Mouse (Mus musculus) retina, embryonic 14.5 days (tissue): ENCODE measurements around the gene Phf1.

Experiments used
- DNase-seq: peaks from one replicate; pipeline ENCODE4 v3.0.0-alpha.2; 2015; ENCODE audit warnings: low spot score

Phf1 gene

DNA sequence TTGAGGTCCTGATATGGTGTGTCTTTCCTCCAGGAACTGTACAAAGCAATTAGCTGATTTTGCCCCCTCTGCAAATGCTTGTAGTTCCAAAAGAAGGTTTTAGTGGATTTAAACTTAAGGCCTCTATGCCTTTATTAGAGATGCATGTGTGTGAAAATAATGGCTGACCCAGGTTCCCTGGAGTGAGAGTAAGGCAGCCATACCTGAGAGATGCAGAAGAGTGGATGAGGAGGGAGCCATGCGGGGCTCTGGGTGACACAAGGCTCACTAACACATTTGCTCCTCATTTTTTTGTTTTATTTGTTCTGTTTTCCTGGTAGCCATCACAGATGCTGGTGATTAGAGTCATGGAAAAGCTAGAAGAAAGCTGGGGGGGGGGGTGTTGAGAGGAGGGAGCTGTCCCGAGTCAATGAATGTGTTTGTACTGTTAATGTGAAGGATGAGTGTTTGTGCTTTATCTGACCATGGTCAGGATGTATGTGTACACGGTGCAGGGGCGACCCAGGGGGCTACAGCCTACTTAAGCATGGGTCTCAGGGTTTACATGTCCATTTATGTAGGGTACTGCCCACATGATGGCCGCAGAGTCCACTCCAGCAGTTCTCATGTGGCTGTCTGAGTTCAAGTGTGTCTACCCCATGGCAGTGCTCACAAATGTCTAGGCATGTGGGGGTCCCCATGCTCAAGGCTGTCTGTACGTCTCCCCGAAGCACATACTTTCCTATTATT, 17.9 kb downstream of the Phf1 start:
- no peak for DNase-seq

DNA sequence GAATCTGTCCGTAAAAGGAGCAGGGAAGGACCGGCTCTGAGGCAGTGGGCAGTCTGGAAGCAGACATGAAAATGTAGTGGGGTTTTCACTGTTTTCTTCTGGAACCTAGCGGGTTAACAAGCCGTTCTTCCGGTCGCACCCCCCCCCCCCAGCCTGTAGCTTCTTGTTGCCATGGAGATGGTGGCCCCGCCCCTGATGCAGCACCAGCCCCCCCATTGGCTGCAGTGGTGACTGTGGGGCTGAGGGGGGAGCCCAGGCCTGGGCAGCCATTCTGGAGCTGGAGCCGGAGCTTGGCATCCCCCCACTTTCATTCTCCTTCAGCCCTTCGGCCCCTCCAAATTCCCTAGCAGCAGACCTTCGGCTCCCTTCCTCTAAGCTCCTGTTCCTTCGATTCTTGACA, 18.6 kb downstream of the Phf1 start:
- DNase-seq: peak; percentile 80

DNA sequence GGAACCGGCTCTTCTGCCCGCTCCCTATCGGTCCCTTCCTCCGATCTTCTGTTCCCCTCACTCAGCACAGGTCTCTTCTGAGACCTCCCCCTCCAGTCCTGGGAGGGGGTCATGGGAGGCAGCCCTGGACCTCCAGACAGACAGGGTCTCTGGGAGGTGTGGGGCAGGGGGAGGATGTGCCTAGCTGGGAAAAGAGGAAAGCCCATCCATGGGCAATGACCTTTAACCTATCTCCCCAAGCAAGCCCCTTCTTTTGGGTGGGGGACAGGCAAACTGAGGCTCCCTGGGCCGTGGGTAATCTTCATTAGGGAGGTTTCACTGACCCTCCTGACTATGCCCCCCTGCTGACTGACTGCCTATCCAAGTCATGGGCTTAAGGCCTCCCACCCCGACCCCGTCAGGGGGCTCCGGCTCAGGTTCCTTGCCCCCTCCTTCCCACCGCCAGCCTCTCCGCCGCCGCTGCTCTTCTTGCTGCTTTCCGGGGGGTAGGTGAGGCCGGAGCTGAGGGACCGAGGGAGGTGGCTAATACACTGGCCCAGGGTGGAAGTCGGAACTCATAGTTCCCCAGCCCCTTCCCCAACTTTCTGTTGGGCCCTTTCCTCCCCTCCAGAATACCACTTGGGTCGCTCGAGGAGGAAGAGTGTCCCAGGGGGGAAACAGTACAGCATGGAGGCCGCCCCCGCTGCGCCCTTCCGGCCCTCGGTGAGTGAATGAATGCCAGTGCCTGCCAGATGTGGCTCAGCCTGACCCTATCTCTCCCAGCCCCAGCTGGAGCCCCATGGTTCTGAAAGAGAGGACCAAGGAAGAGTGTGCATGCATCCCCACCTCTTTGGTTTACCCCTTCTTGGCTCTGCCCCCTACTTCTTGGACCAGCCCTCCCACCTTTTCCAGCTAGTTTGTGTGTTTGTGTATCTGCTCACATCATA, 19.4 kb downstream of the Phf1 start:
- no peak for DNase-seq

DNA sequence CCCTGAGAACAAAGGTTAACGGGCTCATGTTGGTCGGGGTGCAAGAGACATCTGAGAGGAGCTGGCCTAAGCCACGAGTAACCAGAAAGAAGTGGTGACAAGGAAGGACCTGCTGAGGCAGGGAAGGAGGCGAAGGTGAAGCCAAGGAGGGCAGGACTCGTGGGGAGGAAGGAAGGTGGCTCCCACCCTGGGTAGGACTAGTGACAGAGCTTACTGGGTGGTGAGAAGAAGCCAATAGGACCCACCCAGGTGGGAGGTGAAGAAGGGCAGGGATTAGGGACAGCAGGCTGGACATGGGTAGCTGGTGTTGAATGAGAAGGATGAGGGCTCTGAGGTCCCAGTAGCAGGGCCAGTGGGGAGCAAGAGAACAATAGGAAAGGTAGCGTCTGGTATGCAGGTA, 20.3 kb downstream of the Phf1 start:
- no peak for DNase-seq

DNA sequence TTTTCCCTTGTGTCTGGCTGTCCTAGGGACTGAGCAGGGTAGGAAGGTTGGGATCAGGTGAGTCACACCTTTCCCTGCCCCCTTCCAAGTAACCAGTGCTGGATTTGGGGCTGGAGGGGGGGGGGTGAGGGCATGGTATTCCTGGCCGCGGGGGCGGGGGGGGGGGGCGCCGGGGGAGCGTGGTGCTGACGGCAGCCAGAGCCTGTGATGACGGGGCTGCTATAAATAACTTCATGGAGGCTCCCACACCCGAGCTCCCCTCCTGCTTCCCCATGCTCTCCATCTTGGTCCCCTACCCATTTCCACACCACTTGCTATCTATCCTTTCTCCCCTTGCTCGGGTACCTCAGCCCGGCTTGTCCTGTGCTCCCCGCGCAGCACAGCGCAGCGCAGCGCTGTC, 20.9 kb downstream of the Phf1 start:
- no peak for DNase-seq

DNA sequence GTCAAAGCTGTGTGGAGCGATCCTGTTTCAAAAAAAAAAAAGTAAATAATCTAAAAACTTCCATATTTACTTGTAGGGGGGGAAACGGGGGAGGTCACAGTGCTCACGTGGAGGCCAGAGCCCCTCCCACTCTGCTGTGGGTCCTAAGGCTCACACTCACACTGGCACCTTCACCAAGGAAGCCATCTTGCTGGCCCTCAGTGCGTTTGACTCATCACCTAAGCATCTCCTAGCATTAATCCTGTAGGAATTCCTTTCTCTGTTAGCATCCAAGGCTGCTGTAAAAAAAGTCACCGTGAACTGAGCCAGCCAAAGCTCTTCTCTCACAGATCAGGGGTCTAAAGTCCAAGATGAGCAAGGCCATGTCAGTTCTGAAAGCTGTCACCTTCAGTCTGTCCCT, 23.5 kb downstream of the Phf1 start:
- DNase-seq: no peak

DNA sequence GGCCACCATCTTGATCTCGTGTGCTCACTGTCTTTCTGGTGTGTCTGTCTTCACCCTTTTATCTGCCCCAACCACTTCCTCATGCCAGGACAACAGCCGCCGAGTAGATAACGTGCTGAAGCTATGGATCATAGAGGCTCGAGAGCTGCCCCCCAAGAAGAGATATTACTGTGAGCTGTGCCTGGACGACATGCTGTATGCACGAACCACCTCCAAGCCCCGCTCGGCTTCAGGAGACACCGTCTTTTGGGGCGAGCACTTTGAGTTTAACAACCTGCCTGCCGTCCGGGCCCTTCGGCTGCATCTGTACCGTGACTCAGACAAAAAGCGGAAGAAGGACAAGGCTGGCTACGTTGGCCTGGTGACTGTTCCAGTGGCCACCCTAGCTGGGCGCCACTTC, 24.0 kb downstream of the Phf1 start:
- no peak for DNase-seq

DNA sequence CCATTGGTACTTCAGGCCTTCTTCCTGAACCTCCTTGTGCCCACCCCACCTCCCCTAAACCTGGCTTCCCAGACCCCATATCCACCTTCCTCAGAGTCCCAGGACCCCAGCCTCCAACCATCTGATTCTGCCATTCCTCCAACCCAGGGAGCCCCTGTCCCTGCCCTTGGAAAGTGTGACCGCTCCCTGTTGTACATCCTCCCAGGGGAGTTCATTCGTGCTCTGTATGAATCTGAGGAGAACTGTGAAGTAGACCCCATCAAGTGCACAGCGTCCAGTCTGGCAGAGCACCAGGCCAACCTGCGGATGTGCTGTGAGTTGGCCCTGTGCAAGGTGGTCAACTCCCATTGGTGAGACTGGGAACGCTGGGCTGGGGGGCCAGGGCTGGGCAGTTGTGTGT, 25.0 kb downstream of the Phf1 start:
- DNase-seq: no peak

DNA sequence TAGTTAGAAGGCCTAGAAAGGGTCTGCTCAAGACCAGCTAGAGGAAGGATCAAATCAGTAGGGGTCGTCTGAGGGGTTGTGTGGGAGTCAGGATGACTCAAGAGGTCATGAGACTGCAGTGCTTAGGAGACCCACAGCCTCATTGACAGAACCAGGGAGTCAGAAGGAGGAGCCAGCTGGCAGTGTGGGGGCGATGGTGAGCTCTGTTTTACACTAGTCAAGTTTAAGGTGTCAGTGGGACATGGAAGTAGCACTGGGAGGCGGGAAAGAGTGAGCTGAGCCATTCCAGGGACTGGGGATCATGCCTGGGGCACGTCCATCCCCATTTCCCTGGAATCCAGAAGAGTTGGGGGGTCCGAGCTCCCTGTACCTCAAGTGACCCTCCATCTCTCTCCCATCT, 26.0 kb downstream of the Phf1 start:
- DNase-seq: no peak

DNA sequence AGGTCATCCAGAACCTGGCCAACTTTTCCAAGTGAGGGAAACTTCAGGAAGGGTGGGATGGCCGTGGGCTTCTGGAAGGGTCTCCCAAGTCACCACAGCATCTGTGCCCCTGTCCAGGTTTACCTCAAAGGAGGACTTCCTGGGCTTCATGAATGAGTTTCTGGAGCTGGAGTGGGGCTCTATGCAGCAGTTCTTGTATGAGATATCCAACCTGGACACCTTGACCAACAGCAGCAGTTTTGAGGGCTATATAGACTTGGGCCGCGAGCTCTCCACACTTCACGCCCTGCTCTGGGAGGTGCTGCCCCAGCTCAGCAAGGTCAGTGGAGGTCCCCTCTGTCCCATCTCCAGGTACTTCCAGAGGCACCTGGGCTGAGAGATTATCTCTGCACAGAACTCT, 27.0 kb downstream of the Phf1 start:
- DNase-seq: no peak

DNA sequence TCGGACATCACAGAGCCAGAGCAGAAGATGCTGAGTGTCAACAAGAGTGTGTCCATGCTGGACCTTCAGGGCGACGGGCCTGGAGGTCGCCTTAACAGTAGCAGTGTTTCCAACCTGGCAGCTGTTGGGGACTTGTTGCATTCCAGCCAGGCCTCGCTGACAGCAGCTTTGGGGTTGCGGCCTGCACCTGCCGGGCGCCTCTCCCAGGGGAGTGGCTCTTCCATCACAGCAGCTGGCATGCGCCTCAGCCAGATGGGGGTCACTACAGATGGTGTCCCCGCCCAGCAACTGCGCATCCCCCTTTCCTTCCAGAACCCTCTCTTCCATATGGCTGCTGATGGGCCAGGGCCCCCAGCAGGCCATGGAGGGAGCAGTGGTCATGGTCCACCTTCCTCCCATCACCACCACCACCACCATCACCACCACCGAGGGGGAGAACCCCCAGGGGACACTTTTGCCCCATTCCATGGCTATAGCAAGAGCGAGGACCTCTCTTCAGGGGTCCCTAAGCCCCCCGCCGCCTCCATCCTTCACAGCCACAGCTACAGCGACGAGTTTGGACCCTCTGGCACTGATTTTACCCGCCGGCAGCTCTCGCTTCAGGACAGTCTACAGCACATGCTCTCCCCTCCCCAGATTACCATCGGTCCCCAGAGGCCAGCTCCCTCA, 28.9 kb downstream of the Phf1 start:
- no peak for DNase-seq

DNA sequence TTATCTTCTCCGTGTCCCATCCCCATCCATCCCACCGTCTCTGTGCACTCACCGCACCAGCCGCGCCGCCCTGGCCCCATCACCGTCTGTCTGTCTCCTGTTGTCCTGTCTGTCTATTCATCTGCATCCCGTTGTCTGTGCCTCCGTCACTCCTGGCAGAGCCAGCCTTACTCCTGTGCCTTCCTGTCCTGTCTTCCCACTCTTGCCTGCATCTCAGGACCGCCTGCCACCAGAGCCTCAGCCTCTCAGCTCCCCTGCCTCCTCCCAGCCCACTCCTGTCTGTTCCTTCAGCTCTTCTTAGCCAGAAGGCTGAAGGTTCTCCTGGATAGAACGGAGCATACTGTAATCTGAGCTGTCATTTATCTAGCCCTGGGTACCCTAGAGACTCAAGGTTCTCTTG, 34.1 kb downstream of the Phf1 start:
- no peak for DNase-seq

DNA sequence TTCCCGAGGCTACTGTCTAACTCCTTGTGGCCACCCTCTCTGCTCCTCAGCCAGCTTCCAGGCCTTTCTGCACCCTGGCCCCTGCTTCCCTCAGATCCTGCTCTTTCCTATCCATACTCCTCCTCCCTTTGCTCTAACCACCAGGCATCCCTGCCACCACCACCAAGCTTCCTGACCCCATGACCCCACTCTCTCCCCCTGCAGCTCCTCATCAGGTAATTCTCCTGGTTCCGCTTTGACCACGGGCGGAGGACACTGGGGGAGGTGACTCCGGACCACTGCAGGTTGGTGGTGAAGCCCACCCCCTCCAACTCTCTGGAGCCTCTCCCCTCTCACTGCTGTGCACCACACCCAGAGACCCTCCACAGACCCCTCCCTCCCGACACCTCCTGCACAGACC, 34.6 kb downstream of the Phf1 start:
- no peak for DNase-seq

DNA sequence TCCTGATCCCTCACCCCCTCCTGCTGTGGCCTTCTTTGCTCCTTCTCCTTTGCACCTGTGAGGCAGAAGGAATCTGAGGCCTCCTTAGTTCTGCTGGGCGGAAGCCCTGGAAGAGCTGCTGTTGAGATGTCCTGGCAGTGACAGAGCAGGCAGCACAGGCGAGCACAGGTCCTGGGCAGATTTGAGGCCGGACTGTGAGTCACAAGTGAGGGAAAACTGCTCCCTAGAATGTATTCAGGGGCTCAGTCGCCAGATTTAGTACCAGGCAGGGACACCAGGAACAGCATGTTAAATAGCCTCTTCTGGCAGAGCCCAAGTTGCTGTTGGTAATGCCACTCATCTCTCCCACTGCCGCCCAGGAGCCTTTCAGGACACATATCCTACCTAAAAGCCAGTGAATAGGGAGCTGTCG, 35.4 kb downstream of the Phf1 start:
- no peak for DNase-seq

DNA sequence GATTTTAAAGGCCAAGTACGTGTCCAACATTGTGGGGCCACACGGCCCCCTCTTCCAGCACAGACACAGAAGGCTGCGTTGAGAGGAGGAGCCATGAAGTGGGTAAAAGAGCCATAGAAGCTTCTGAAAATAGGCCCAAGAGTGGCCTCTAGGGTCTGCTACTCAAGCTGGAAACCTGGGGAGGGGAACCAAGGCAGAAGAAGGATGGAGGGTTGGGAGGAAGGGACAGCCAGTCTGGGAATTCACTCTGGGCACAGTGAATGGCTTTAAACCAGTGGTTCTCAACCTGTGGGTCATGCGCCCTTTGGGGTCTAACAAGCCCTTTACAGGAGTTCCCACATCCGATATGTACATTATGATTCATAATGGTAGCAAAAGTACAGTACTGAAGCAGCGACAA, 36.4 kb downstream of the Phf1 start:
- DNase-seq: no peak

DNA sequence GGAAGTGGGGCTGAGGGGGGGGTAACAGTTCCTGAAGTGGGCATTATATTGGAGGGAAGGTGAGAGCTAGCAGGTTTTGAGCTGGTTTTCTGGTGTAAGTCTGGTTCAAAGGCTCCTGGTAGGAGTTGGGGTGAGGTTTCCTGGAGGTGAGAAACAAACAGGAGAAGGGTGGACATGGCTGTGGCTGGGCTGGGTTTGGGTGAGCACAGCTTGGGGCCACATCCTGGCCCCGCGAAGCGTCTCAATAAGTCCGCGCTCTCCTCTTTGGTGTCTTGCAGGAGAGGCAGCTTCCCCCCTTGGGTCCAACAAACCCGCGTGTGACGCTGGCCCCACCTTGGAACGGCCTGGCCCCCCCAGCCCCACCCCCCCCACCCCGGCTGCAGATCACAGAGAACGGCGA, 37.4 kb downstream of the Phf1 start:
- no peak for DNase-seq

DNA sequence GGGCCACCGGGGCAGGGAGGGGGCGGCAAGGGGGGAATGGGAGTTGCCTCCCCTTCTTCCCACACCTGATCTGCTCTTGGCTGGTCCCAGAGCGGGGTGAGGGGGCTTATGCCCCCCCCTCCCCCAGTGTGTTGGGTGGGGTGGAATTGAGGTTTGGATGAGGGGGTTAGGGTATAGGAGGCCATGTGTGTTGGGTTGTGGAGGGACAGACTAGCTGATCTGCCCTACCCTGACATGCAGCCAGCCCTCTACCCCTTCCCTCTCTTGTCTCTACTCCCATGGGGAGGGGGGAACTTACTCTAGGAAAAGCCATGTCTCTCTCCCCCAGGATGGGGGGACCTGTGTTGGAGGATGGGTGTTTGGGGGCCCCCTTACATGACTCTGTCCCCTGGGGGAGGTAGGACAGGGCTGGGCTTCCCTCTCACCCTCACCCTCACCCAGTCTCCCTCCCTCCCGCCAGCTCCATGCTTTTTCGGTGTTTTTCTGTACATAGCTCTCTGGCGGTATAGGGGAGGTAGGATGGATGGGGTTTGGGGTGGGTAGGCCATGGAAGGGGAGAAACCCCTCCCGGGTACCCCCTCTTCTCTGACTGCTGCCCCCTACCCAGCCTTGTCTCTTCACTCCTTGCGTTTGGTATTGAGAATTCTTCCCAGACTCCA, 38.5 kb downstream of the Phf1 start:
- no peak for DNase-seq

DNA sequence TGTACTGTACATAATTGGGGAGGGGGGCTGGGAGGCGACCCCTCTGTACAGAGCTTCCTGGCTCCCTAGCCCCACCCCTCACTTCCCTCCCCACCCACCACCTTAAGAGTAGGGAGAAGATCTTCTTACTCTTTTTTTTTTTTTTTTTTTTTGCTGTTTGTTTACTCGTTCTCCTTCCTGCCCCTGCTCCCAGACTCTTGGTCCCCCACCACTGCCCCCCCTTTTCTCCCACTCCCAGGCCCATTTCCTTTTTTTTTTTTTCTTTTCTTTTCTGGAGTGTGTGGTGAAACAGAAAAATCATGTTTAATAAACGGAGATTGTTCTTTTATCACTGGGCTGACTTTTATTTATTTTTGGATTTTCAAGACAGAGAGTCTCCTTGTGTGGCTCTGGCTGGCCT, 39.3 kb downstream of the Phf1 start:
- no peak for DNase-seq

DNA sequence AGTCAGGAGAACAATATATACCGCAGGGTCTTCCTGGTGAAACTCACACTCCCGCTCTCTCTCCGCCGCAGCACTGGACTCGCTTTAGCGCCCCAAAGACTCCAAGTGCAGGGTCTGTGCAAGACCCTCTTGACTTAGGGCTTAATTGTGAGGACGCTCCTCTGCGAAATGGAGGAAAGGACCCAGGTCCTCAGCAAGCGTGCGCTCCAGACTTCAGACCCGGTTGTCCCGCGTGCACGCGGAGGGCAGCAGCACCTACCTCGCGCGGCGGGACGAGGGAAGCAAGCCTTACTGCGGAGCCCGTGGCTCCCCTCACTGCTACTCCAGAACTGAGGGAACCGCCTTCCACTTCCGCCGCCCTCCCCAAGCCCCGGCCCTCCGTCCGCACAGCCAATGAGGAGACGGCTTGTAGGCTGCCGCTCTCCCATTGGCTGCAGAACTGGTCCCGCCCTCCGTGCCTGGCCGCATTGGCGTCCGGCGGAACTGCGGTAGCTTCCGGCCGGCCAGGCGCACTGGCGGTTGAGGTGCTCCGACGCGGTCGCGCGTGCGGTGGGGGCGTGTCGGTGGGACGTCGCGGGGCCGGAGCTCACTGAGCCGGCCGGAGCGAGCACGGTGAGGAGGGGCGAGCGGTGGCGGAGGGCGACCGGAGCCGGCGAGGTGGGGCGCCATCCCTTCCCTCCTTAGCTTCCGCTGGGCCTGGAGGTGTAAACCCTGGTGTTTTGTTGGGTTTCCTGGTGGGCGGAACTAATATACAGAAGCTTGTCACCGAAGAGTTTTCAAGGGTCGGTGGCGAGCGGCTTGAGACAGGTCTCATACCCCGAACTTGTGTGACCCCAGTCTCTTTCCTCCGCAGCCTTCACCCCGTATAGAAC, 40.1 kb downstream of the Phf1 start, which contains the start of gene Zbtb9:
TSS of gene Zbtb9 (plus strand) at position 465 of the 872 bp plus-strand sequence.
- peak; percentile 96 for DNase-seq

DNA sequence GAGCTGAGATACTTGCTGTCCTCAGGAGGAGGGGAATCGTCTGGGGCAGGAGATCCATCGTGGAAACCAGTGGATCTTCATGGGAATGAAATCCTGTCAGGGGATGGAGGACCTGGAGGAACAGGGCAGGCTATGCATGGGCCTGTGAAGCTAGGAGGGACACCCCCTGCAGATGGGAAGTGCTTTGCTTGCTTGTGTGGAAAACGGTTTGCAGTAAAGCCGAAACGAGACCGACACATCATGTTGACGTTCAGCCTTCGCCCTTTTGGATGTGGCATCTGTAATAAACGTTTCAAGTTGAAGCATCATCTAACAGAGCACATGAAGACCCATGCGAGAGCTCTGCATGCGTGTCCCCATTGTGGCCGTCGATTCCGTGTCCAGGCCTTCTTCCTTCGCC, 41.7 kb downstream of the Phf1 start:
- no peak for DNase-seq

DNA sequence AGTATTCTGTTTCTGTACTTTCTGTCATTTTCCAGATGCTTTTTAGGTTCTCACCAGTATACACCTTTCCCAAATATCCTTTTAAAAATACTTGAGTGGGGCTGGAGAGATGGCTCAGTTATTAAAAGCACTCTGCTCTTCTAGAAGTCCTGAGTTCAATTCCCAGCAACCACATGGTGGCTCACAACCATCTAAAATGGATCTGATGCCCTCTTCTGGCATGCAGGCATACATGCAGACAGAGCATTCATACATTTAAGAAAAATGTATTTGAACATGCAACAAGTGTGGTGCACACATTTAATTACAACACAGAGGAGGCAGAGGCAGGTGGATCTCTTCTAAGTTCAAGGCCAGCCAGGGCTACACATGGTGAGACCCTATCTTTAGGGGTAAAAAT, 42.6 kb downstream of the Phf1 start:
- DNase-seq: no peak
